Mouse (Mus musculus) midbrain, embryonic 10.5 days (tissue): ENCODE results near the gene Arhgef39. TPM values are rescaled to one million over a fixed set of nuclear protein-coding genes. Genes with fewer than 3 reads are reported as not detected.

Experiments
- DNase-seq: peaks from one replicate; pipeline ENCODE4 v3.0.0-alpha.2; 2017; ENCODE audit warnings: low spot score
- H3K27ac ChIP-seq: fragments of 300-500 bp; sonication (generic); replicated peaks from 2 replicates; pipeline ENCODE4 v1.5.1; 2016; ENCODE audit warnings: mild to moderate bottlenecking
- H3K27me3 ChIP-seq: fragments of 300-500 bp; sonication (generic); 2 replicates; pipeline ENCODE4 v1.6.1; 2016; ENCODE audit warnings: low read depth, mild to moderate bottlenecking; ENCODE audit not compliant: poor library complexity, severe bottlenecking
- H3K36me3 ChIP-seq: fragments of 300-500 bp; sonication (generic); 2 replicates; pipeline ENCODE4 v1.6.1; 2016; ENCODE audit warnings: mild to moderate bottlenecking, moderate library complexity
- H3K4me1 ChIP-seq: fragments of 300-500 bp; sonication (generic); 2 replicates; pipeline ENCODE4 v1.6.1; 2016
- H3K4me3 ChIP-seq: fragments of 300-500 bp; sonication (generic); 2 replicates; pipeline ENCODE4 v1.5.1; 2016; ENCODE audit warnings: mild to moderate bottlenecking, moderate library complexity
- H3K9me3 ChIP-seq: fragments of 300-500 bp; sonication (generic); replicated peaks from 2 replicates; pipeline ENCODE4 v1.6.1; 2016; ENCODE audit warnings: mild to moderate bottlenecking
- WGBS: fragments of 180-500 bp; shearing (Covaris S2); methylation state at CpG from one replicate; pipeline ENCODE4 v1.1.7; 2016; 5-methylcytosine and 5-hydroxymethylcytosine counted together
- polyA plus RNA-seq: library from polyadenylated mRNA; unstranded; fragments of >200 nt; fragmentation: Nextera tagmentation; extraction: Ambion mirVana; gene quantifications from 2 replicates; pipeline ENCODE4 v1.2.1, GENCODE M21; 2016

Arhgef39 gene
- polyA plus RNA-seq, 1 experiment from 2014 or later = 52.8 TPM

- Histone ChIP-seq H3K36me3 (no peaks in the 10 kb centered on the region), H3K27me3 (no peaks in the 10 kb centered on the region), H3K4me3 (no peak overlapping the region), H3K27ac (no peak overlapping the region), H3K4me1 (peaks cover 7% of the 10 kb centered on the region; the same call in 1 of the 2 replicates), H3K9me3 (no peaks in the 10 kb centered on the region)
- WGBS = 91% methylated on average over 5 of the region's 5 CpGs
- no peak for DNase-seq
Measured at GRCm38 (mm10) chr4:43463102-43463501, 36.4 kb downstream of the Arhgef39 start.

DNA sequence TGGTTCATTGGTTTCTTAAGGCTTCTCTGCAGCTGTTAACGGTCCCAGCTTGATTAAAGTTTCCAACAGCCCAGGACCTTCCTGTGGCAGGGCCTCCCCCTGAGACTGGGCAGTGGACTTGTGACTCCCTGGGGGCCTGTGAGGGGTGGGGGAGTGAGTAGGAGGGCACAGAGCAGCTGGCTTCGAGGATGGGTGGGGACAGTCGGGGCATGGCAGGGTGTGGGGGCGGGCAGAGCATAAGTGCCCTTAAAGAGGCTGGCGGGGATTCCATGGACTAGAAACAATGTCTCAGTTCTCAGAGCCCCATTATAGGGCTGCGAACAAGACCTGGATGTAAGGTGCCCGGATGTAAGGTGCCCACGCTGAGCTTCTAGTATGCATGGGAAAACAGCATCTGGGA, 42.4 kb downstream of the Arhgef39 start:
- no peak overlapping the region for H3K4me3 ChIP-seq
- WGBS = 23% methylated on average over 8 of the region's 8 CpGs
- peaks cover 34% of the 10 kb centered on the region for H3K4me1 ChIP-seq
- DNase-seq = no peak
- H3K9me3 ChIP-seq = no peaks in the 10 kb centered on the region
- peaks cover 44% of the 10 kb centered on the region for H3K27me3 ChIP-seq
- H3K36me3 ChIP-seq = no peaks in the 10 kb centered on the region
- no peak overlapping the region; the same call in 1 of the 2 replicates for H3K27ac ChIP-seq

GRCm38 (mm10) chr4:43456470-43456869, 43.0 kb downstream of the Arhgef39 start:
- no peak for DNase-seq
- Histone ChIP-seq H3K27ac (no peak overlapping the region), H3K4me1 (peaks cover 34% of the 10 kb centered on the region)

GRCm38 (mm10) chr4:43454041-43454836, 45.3 kb downstream of the Arhgef39 start, which contains the start of gene Cd72:
TSS of gene Cd72 (minus strand) at chr4:43454628.
- 33% methylated on average over 20 of the region's 20 CpGs for WGBS
- no peak for DNase-seq
- peaks cover 27% of the 10 kb centered on the region for H3K4me1 ChIP-seq
- H3K27ac ChIP-seq = peak within 1 kb of the TSS; percentile 61; the same call in 1 of the 2 replicates
- H3K36me3 ChIP-seq = no peaks in the 10 kb centered on the region
- peaks cover 52% of the 10 kb centered on the region for H3K27me3 ChIP-seq
- H3K9me3 ChIP-seq = no peaks in the 10 kb centered on the region
- peak within 1 kb of the TSS; percentile 52 for H3K4me3 ChIP-seq

More at GRCm38 (mm10) chr4:43456470-43456869, 43.0 kb downstream of the Arhgef39 start:
- WGBS = 24% methylated on average over 4 of the region's 4 CpGs
- Histone ChIP-seq H3K4me3 (no peak overlapping the region), H3K9me3 (no peaks in the 10 kb centered on the region), H3K36me3 (no peaks in the 10 kb centered on the region), H3K27me3 (peaks cover 50% of the 10 kb centered on the region)

- H3K4me1 ChIP-seq = peaks cover 27% of the 10 kb centered on the region
- peak overlapping the region; percentile 61; the same call in 1 of the 2 replicates for H3K27ac ChIP-seq
- under 1% methylated on average over 18 of the region's 18 CpGs for WGBS
- H3K27me3 ChIP-seq = peaks cover 52% of the 10 kb centered on the region
- H3K9me3 ChIP-seq = no peaks in the 10 kb centered on the region
- DNase-seq = peak; percentile 44
- peak overlapping the region; percentile 52 for H3K4me3 ChIP-seq
- H3K36me3 ChIP-seq = peaks cover 3% of the 10 kb centered on the region
Measured at GRCm38 (mm10) chr4:43453413-43453812, 46.1 kb downstream of the Arhgef39 start.

DNA sequence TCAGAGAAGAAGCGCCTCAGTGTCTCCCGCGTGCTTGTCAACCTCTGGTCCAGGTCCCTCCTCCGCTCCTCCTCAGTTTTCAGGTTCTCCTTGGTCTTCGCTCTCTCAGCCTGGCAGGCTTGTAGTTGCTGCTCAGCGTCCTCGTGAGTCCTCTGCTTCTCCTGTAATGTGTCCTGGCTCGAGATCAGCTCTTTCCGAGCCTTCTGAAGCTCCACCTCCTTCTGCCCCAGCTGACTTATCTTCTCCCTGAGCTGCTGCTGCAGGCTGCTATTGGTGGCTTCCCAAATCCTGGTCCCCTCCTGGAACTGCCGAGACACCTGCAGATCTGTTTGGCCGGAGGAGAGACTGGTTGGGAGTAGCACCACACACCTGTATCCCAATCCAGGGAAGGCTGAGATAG, 47.2 kb downstream of the Arhgef39 start:
- H3K4me1 ChIP-seq = peaks cover 26% of the 10 kb centered on the region
- no peak overlapping the region for H3K27ac ChIP-seq
- no peak overlapping the region for H3K4me3 ChIP-seq
- no peak for DNase-seq
- WGBS = 60% methylated on average over 11 of the region's 11 CpGs
- H3K27me3 ChIP-seq = peaks cover 52% of the 10 kb centered on the region
- no peaks in the 10 kb centered on the region for H3K9me3 ChIP-seq
- peaks cover 14% of the 10 kb centered on the region for H3K36me3 ChIP-seq

- Histone ChIP-seq H3K27ac (no peak overlapping the region), H3K27me3 (peaks cover 37% of the 10 kb centered on the region), H3K4me1 (peaks cover 23% of the 10 kb centered on the region), H3K4me3 (no peak overlapping the region), H3K36me3 (peaks cover 43% of the 10 kb centered on the region), H3K9me3 (no peaks in the 10 kb centered on the region)
- 83% methylated on average over 3 of the region's 3 CpGs for WGBS
- DNase-seq = no peak
Measured at GRCm38 (mm10) chr4:43448554-43448953, 50.9 kb downstream of the Arhgef39 start.

DNA sequence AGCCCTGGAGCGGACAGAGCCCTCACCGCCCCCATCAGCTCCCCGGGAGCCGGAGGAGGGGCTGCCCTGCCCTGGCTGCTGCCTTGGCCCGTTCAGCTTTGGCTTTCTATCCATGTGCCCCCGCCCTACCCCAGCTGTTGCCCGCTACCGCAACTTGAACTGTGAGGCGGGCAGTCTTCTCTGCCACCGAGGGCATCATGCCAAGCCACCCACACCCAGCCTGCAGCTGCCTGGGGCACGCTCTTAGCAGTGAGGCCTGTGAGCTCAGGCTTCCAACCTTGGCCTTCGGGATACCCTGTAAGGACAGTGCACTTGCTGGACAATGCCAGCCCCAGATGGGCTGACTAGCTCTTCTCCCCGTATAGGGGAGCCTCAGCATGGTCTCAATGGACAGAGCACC, 52.2 kb downstream of the Arhgef39 start:
- H3K27ac ChIP-seq = no peak overlapping the region
- no peak overlapping the region for H3K4me3 ChIP-seq
- peaks cover 17% of the 10 kb centered on the region for H3K4me1 ChIP-seq
- peaks cover 43% of the 10 kb centered on the region for H3K36me3 ChIP-seq
- no peaks in the 10 kb centered on the region for H3K9me3 ChIP-seq
- DNase-seq = no peak
- 91% methylated on average over 13 of the region's 13 CpGs for WGBS
- peaks cover 24% of the 10 kb centered on the region for H3K27me3 ChIP-seq

Other genes starting within 250 kb of the Arhgef39 start
- gene Atp8b5, start 232.5 kb downstream of the Arhgef39 start, polyA plus RNA-seq = 0.57 TPM in 2 replicates
- gene Rusc2, start 117.7 kb downstream of the Arhgef39 start, polyA plus RNA-seq = 10.5 and 18.1 TPM in 2 replicates
- 0.14 and 0.25 TPM in 2 replicates for gene Fam166b, start 70.6 kb downstream of the Arhgef39 start, polyA plus RNA-seq
- 2.9 and 6.0 TPM in 2 replicates for gene Tesk1, start 57.8 kb downstream of the Arhgef39 start, polyA plus RNA-seq
- gene Cd72, start 45.1 kb downstream of the Arhgef39 start, polyA plus RNA-seq = 1.4 and 1.8 TPM in 2 replicates
- not detected in 2 replicates for gene Sit1, start 16.0 kb downstream of the Arhgef39 start, polyA plus RNA-seq
- gene Ccdc107, start 6.8 kb downstream of the Arhgef39 start, polyA plus RNA-seq = 44.8 and 48.4 TPM in 2 replicates
- 0.67 and 0.69 TPM in 2 replicates for gene Car9, start 7.3 kb upstream of the Arhgef39 start, polyA plus RNA-seq
- 41.6 and 44.5 TPM in 2 replicates for gene Tpm2, start 24.1 kb upstream of the Arhgef39 start, polyA plus RNA-seq
- 43.1 and 49.1 TPM in 2 replicates for gene Creb3, start 62.6 kb upstream of the Arhgef39 start, polyA plus RNA-seq
- gene Tln1, start 63.0 kb upstream of the Arhgef39 start, polyA plus RNA-seq = 43.3 and 47.2 TPM in 2 replicates
- gene Rgp1, start 79.0 kb upstream of the Arhgef39 start, polyA plus RNA-seq = 20.7 and 21.0 TPM in 2 replicates
- 26.7 and 31.6 TPM in 2 replicates for gene Gba2, start 79.2 kb upstream of the Arhgef39 start, polyA plus RNA-seq
- 0.32 and 0.74 TPM in 2 replicates for gene Msmp, start 84.8 kb upstream of the Arhgef39 start, polyA plus RNA-seq
- gene Npr2, start 132.2 kb upstream of the Arhgef39 start, polyA plus RNA-seq = 11.7 and 14.3 TPM in 2 replicates
- gene Spag8, start 153.9 kb upstream of the Arhgef39 start, polyA plus RNA-seq = 3.0 and 4.3 TPM in 2 replicates
- 75.5 and 79.3 TPM in 2 replicates for gene Hint2, start 156.8 kb upstream of the Arhgef39 start, polyA plus RNA-seq
- gene Tmem8b, start 169.3 kb upstream of the Arhgef39 start, polyA plus RNA-seq = 4.6 and 7.2 TPM in 2 replicates
- gene Fam221b, start 169.4 kb upstream of the Arhgef39 start, polyA plus RNA-seq = 1.6 and 2.1 TPM in 2 replicates
- gene Olfr70, start 201.1 kb upstream of the Arhgef39 start, polyA plus RNA-seq = not detected in 2 replicates
- not detected in 2 replicates for gene Olfr71, start 210.6 kb upstream of the Arhgef39 start, polyA plus RNA-seq
- 0.21 TPM in 1 of 2 replicates, not detected in the other for gene Hrct1, start 227.5 kb upstream of the Arhgef39 start, polyA plus RNA-seq
- gene Spaar, start 230.3 kb upstream of the Arhgef39 start, polyA plus RNA-seq = 0.02 TPM in 1 of 2 replicates, not detected in the other